Mouse (Mus musculus): ENCODE data around the gene Mdm2. TPM values are rescaled to one million over a fixed set of nuclear protein-coding genes. Genes with fewer than 3 reads are reported as not detected.

Gene Mdm2
- polyA plus RNA-seq, 2 experiments, result 32.9 to 59.9 TPM

DNA sequence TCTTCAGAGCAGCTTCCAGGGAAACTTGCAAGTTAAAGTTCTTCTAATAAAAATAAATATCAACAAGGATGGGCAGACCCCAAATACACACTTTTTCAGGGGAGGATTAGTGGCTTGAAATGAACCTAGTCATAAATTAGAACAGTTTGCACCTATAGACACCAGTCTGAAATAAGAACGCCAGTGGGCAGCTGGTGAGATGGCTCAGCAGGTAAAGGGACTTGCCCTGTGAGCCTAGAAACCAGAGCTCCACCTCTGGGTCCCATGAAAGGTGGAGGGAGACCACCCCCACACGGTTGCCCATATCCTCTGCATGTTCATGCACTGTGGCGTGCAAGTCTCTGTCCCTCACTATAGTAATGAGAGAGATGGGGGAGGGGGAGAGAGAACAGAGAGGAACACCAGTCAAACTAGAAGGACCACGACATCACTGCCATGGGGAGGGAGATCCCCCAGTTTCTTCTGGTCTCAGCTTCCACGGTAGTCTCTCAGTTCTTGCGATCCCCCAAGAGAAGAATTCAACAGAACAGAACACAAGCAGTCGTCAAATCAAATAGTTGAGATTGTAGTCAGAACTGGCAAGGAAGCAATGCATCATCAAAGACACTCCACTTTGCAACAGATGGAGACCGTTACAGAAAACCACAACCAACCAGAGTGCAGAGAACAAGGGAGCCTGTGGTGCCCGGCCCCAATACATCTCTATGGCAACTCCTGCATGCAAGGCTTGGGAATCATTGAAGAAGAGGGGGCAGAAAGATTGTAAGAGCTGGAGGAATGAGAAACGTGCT lies 58.8 kb downstream of the Mdm2 start:
- no peak overlapping the region for H3K4me2 ChIP-seq (replicated peaks; ENCODE audit: low read depth, low read length, severe bottlenecking)
- H3K9me3 ChIP-seq (ENCODE audit: control insufficient read depth, low read length), result no peaks in the 10 kb centered on the region
- no peak overlapping the region for H3K9ac ChIP-seq (ENCODE audit: low read depth, low read length, severe bottlenecking)
- ATAC-seq (ENCODE audit: low FRiP score, low read depth) (no peak), DNase-seq (ENCODE audit: low spot score) (no peak)
- H3K4me3 ChIP-seq (replicated peaks; ENCODE audit: low read length), result no peak overlapping the region
- no peak overlapping the region for H3K27ac ChIP-seq (replicated peaks; ENCODE audit: low read depth, low read length)
- H3K36me3 ChIP-seq (ENCODE audit: control insufficient read depth, insufficient read depth, low read length), result no peaks in the 10 kb centered on the region
- no peak for TF ChIP-seq POLR2A (IDR thresholded peaks at IDR 0.05; ENCODE audit: borderline replicate concordance, extremely low read depth, insufficient read depth, insufficient read length)
- no peaks in the 10 kb centered on the region for H3K27me3 ChIP-seq (ENCODE audit: control insufficient read depth, insufficient read depth, low read length)
- 54% methylated on average over 10 of the region's 10 CpGs for WGBS
- H3K4me1 ChIP-seq (ENCODE audit: control insufficient read depth, insufficient read depth, low read length), result no peaks in the 10 kb centered on the region; the same call in 1 of the 2 replicates

- H3K4me1 ChIP-seq (ENCODE audit: control insufficient read depth, insufficient read depth, low read length), result no peaks in the 10 kb centered on the region; the same call in 1 of the 2 replicates
- DNase-seq (ENCODE audit: low spot score) (no peak), ATAC-seq (ENCODE audit: low FRiP score, low read depth) (no peak)
- no peak overlapping the region for H3K4me3 ChIP-seq (replicated peaks; ENCODE audit: low read length)
- no peaks in the 10 kb centered on the region for H3K27me3 ChIP-seq (ENCODE audit: control insufficient read depth, insufficient read depth, low read length)
- TF ChIP-seq POLR2A (IDR thresholded peaks at IDR 0.05; ENCODE audit: borderline replicate concordance, extremely low read depth, insufficient read depth, insufficient read length), result no peak
- no peak overlapping the region for H3K27ac ChIP-seq (replicated peaks; ENCODE audit: low read depth, low read length)
- WGBS, result 82% methylated on average over 7 of the region's 7 CpGs
- no peaks in the 10 kb centered on the region for H3K9me3 ChIP-seq (ENCODE audit: control insufficient read depth, low read length)
- H3K36me3 ChIP-seq (ENCODE audit: control insufficient read depth, insufficient read depth, low read length), result no peaks in the 10 kb centered on the region
- no peak overlapping the region for H3K4me2 ChIP-seq (replicated peaks; ENCODE audit: low read depth, low read length, severe bottlenecking)
- no peak overlapping the region for H3K9ac ChIP-seq (ENCODE audit: low read depth, low read length, severe bottlenecking)
Observed at GRCm38 (mm10) chr10:117650725-117651124, 59.8 kb downstream of the Mdm2 start.

GRCm38 (mm10) chr10:117650042-117650655 lies 60.4 kb downstream of the Mdm2 start:
- no peak overlapping the region for H3K27ac ChIP-seq (replicated peaks; ENCODE audit: low read depth, low read length)
- no peak overlapping the region for H3K4me2 ChIP-seq (replicated peaks; ENCODE audit: low read depth, low read length, severe bottlenecking)
- no peak for DNase-seq (ENCODE audit: low spot score)
- H3K36me3 ChIP-seq (ENCODE audit: control insufficient read depth, insufficient read depth, low read length), result no peaks in the 10 kb centered on the region
- H3K9me3 ChIP-seq (ENCODE audit: control insufficient read depth, low read length), result no peaks in the 10 kb centered on the region
- no peak for ATAC-seq (ENCODE audit: low FRiP score, low read depth)
- H3K9ac ChIP-seq (ENCODE audit: low read depth, low read length, severe bottlenecking), result no peak overlapping the region
- H3K4me1 ChIP-seq (ENCODE audit: control insufficient read depth, insufficient read depth, low read length), result no peaks in the 10 kb centered on the region; the same call in 1 of the 2 replicates
- no peak overlapping the region for H3K4me3 ChIP-seq (replicated peaks; ENCODE audit: low read length)
- 88% methylated on average over 12 of the region's 12 CpGs for WGBS
- no peak for TF ChIP-seq POLR2A (IDR thresholded peaks at IDR 0.05; ENCODE audit: borderline replicate concordance, extremely low read depth, insufficient read depth, insufficient read length)
- H3K27me3 ChIP-seq (ENCODE audit: control insufficient read depth, insufficient read depth, low read length), result no peaks in the 10 kb centered on the region

- ATAC-seq (ENCODE audit: low FRiP score, low read depth) (no peak), DNase-seq (ENCODE audit: low spot score) (no peak)
- no peak overlapping the region for H3K27ac ChIP-seq (replicated peaks; ENCODE audit: low read depth, low read length)
- H3K4me1 ChIP-seq (ENCODE audit: control insufficient read depth, insufficient read depth, low read length), result peaks cover 5% of the 10 kb centered on the region
- no peak for TF ChIP-seq POLR2A (IDR thresholded peaks at IDR 0.05; ENCODE audit: borderline replicate concordance, extremely low read depth, insufficient read depth, insufficient read length)
- no peaks in the 10 kb centered on the region for H3K36me3 ChIP-seq (ENCODE audit: control insufficient read depth, insufficient read depth, low read length)
- H3K9ac ChIP-seq (ENCODE audit: low read depth, low read length, severe bottlenecking), result no peak overlapping the region
- WGBS, result 82% methylated on average over 11 of the region's 11 CpGs
- no peaks in the 10 kb centered on the region for H3K27me3 ChIP-seq (ENCODE audit: control insufficient read depth, insufficient read depth, low read length)
- no peak overlapping the region for H3K4me2 ChIP-seq (replicated peaks; ENCODE audit: low read depth, low read length, severe bottlenecking)
- no peak overlapping the region for H3K4me3 ChIP-seq (replicated peaks; ENCODE audit: low read length)
- H3K9me3 ChIP-seq (ENCODE audit: control insufficient read depth, low read length), result no peaks in the 10 kb centered on the region
Observed at GRCm38 (mm10) chr10:117649292-117650041, 61.1 kb downstream of the Mdm2 start.

DNA sequence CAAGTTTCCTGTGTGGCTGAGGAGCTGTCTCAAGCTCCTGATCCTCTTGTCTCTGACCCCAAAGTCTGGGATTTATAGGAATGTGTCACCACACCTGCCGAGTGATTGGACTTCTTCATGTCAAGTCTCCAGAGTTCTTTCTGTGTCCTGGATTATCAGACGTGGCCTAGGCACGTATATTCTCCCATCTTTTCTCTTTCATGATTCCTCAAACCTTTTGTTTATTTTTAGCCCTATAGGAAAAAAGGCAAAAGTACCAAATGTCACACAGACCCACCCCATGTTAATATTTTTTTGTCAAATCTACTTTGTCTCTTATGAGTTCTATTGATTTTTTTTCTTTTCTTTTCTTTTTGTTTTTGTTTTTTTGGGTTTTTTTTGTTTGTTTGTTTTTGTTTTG lies 61.9 kb downstream of the Mdm2 start:
- no peaks in the 10 kb centered on the region for H3K27me3 ChIP-seq (ENCODE audit: control insufficient read depth, insufficient read depth, low read length)
- no peak for DNase-seq (ENCODE audit: low spot score)
- H3K27ac ChIP-seq (replicated peaks; ENCODE audit: low read depth, low read length), result no peak overlapping the region
- TF ChIP-seq POLR2A (IDR thresholded peaks at IDR 0.05; ENCODE audit: borderline replicate concordance, extremely low read depth, insufficient read depth, insufficient read length), result no peak
- no peak overlapping the region for H3K4me2 ChIP-seq (replicated peaks; ENCODE audit: low read depth, low read length, severe bottlenecking)
- peaks cover 12% of the 10 kb centered on the region for H3K4me1 ChIP-seq (ENCODE audit: control insufficient read depth, insufficient read depth, low read length)
- no peaks in the 10 kb centered on the region for H3K9me3 ChIP-seq (ENCODE audit: control insufficient read depth, low read length)
- WGBS, result 81% methylated on average over 3 of the region's 3 CpGs
- no peak overlapping the region for H3K9ac ChIP-seq (ENCODE audit: low read depth, low read length, severe bottlenecking)
- ATAC-seq (ENCODE audit: low FRiP score, low read depth), result no peak
- no peak overlapping the region for H3K4me3 ChIP-seq (replicated peaks; ENCODE audit: low read length)
- no peaks in the 10 kb centered on the region for H3K36me3 ChIP-seq (ENCODE audit: control insufficient read depth, insufficient read depth, low read length)

All from limb, embryonic 14.5 days (tissue).